In genomic region chr8:122459218-122459900, GRCm38 (mm10) we compare ENCODE assay signal across 9 mouse cellular contexts. TPM values are rescaled to one million over a fixed set of nuclear protein-coding genes. Genes with fewer than 3 reads are reported as not detected.
A peak's percentile ranks its signal among the peaks of the same experiment; 100 is the strongest.
DNase-seq lines count a peak whose midpoint lies in the region; ATAC-seq and TF ChIP-seq lines count a peak whose summit lies in the region.
"Had no signal": no experiment of that assay in that cellular context is flagged by ENCODE, and none has a peak within 500 bp of the region (broad histone marks: within the 10 kb centered on the region; RNA-seq: fewer than 3 reads in every experiment).

No protein-coding gene starts in this region.

- H3K79me2 ChIP-seq in CH12.LX (replicated peaks; ENCODE audit: control insufficient read depth, extremely low read depth, insufficient read depth, poor library complexity, severe bottlenecking) (no peaks in the 10 kb centered on the region), myocyte (ENCODE audit: control insufficient read depth, insufficient read depth) (no peaks in the 10 kb centered on the region)

- H3ac ChIP-seq in myocyte (ENCODE audit: control insufficient read depth, insufficient read length): no peak overlapping the region

- TF ChIP-seq RAD21 in CH12.LX (IDR thresholded peaks at IDR 0.05; ENCODE audit: low read depth, low read length): no peak; the same call in 1 of the 2 replicates

- H3K4me3 ChIP-seq in kidney, embryonic 16.5 days (ENCODE audit: low read length): no peak overlapping the region
- H3K4me3 ChIP-seq in CH12.LX (replicated peaks in 1 of 3; ENCODE audit: low read depth in 2 of 3, low read length in 2 of 3, poor library complexity in 1 of 3) (no peak overlapping the region), myocyte (no peak overlapping the region)
- H3K4me3 ChIP-seq in forebrain, embryonic 16.5 days (replicated peaks; ENCODE audit: low read length): no peak overlapping the region

- no peak for TF ChIP-seq EP300 in CH12.LX (IDR thresholded peaks at IDR 0.05; ENCODE audit: low read length)

- H3K9ac ChIP-seq in kidney, embryonic 16.5 days (replicated peaks; ENCODE audit: low read length): no peak overlapping the region
- H3K9ac ChIP-seq in CH12.LX (ENCODE audit: insufficient read depth, low read depth): no peak overlapping the region
- no peak overlapping the region for H3K9ac ChIP-seq in forebrain, embryonic 16.5 days (replicated peaks; ENCODE audit: low read depth, low read length)

- H3K4me1 ChIP-seq in kidney, embryonic 16.5 days (ENCODE audit: insufficient read depth, low read length): peaks cover 14% of the 10 kb centered on the region
- peaks cover 9 to 48% of the 10 kb centered on the region in 2 experiments for H3K4me1 ChIP-seq in CH12.LX (ENCODE audit: control insufficient read depth in 1 of 2, insufficient read depth in 2 of 2)
- peaks cover 7% of the 10 kb centered on the region for H3K4me1 ChIP-seq in forebrain, embryonic 16.5 days (replicated peaks; ENCODE audit: control insufficient read depth, insufficient read depth, low read length)

- no peak for ATAC-seq in kidney, embryonic 16.5 days (ENCODE audit: low FRiP score, low TSS enrichment)
- ATAC-seq in forebrain, embryonic 16.5 days: no peak

- peak; percentile 10 to 50; a peak in 2 of 4 replicates for TF ChIP-seq CTCF in CH12.LX (conservative IDR thresholded peaks at IDR 0.05 in 1 of 2, IDR thresholded peaks at IDR 0.05 in 1 of 2; ENCODE audit: low read depth in 2 of 2, low read length in 2 of 2)

- H3K27ac ChIP-seq in kidney, embryonic 16.5 days (ENCODE audit: low read length): no peak overlapping the region
- H3K27ac ChIP-seq in CH12.LX (ENCODE audit: insufficient read depth, low read depth): no peak overlapping the region
- H3K27ac ChIP-seq in forebrain, embryonic 16.5 days (ENCODE audit: low read length): no peak overlapping the region

- dilution Hi-C loops in CH12.LX (cut with MboI; ENCODE audit: extremely low pct_ligation_motif_present, extremely low pct_unique_long_range_greater_than_20kb, low sequenced_read_pairs): no loop called here

- TF ChIP-seq POLR2A in CH12.LX (IDR thresholded peaks at IDR 0.05; ENCODE audit: low read depth, low read length): no peak
- TF ChIP-seq POLR2A in myocyte (IDR thresholded peaks at IDR 0.05; ENCODE audit: insufficient read length, low read depth): no peak

- no peaks in the 10 kb centered on the region for H3K36me3 ChIP-seq in kidney, embryonic 16.5 days (ENCODE audit: insufficient read depth, low read length)
- no peaks in the 10 kb centered on the region for H3K36me3 ChIP-seq in CH12.LX (replicated peaks in 1 of 2; ENCODE audit: control insufficient read depth in 1 of 2, insufficient read depth in 1 of 2, low read length in 1 of 2)
- H3K36me3 ChIP-seq in myocyte (ENCODE audit: control insufficient read depth, insufficient read depth): no peaks in the 10 kb centered on the region
- no peaks in the 10 kb centered on the region for H3K36me3 ChIP-seq in forebrain, embryonic 16.5 days (ENCODE audit: control insufficient read depth, insufficient read depth)

- no peaks in the 10 kb centered on the region; the same call in 1 of the 2 replicates for H3K9me3 ChIP-seq in kidney, embryonic 16.5 days (ENCODE audit: low read length)
- peaks cover 3% of the 10 kb centered on the region for H3K9me3 ChIP-seq in CH12.LX (replicated peaks; ENCODE audit: low read length)
- no peaks in the 10 kb centered on the region for H3K9me3 ChIP-seq in forebrain, embryonic 16.5 days (ENCODE audit: control insufficient read depth, low read length)

- in situ Hi-C loops in CH12.LX (cut with MboI; ENCODE audit: low pct_ligation_motif_present, low pct_unique_long_range_greater_than_20kb, low sequenced_read_pairs): no loop called here

- no peak overlapping the region for H3K4me2 ChIP-seq in kidney, embryonic 16.5 days (replicated peaks; ENCODE audit: low read depth, low read length)
- no peak overlapping the region for H3K4me2 ChIP-seq in CH12.LX (ENCODE audit: insufficient read depth, low read depth, poor library complexity, severe bottlenecking)
- H3K4me2 ChIP-seq in myocyte (ENCODE audit: low read depth): peak overlapping the region; percentile 74
- no peak overlapping the region for H3K4me2 ChIP-seq in forebrain, embryonic 16.5 days (ENCODE audit: low read length)

- H3K27me3 ChIP-seq in kidney, embryonic 16.5 days (ENCODE audit: insufficient read depth, low read length): peaks cover 55% of the 10 kb centered on the region
- H3K27me3 ChIP-seq in CH12.LX (replicated peaks) (peaks cover 45% of the 10 kb centered on the region), myocyte (ENCODE audit: control insufficient read depth, insufficient read depth, insufficient read length) (peaks cover under 1% of the 10 kb centered on the region)
- H3K27me3 ChIP-seq in forebrain, embryonic 16.5 days (replicated peaks; ENCODE audit: control insufficient read depth, insufficient read depth, low read length): peaks cover 48% of the 10 kb centered on the region

- peak; percentile 59 to 70 for DNase-seq in cerebellum, postnatal 10 days
- DNase-seq in cerebellum, adult 18-20 months: no peak
- peak; percentile 56 to 58 for DNase-seq in kidney, postnatal 4 days
- DNase-seq in CH12.LX (ENCODE audit: extremely low read depth): no peak
- DNase-seq in urinary bladder, postnatal 36 days (ENCODE audit: low spot score in 2 of 2): no peak

- WGBS in kidney, embryonic 16.5 days: 52% methylated on average over 6 of the region's 6 CpGs
- 61% methylated on average over 6 of the region's 6 CpGs for WGBS in forebrain, embryonic 16.5 days

TF ChIP-seq in CH12.LX, 34 proteins besides CTCF, POLR2A, EP300 and RAD21:
- TF ChIP-seq ZNF384 (IDR thresholded peaks at IDR 0.05; ENCODE audit: low read depth, low read length): peak; percentile 34; the same call in 1 of the 2 replicates
- no peak for TF ChIP-seq MAZ (IDR thresholded peaks at IDR 0.05; ENCODE audit: low read depth, low read length)
- TF ChIP-seq SMC3 (IDR thresholded peaks at IDR 0.05; ENCODE audit: low read depth, low read length): peak; percentile 37; the same call in 1 of the 2 replicates

TF ChIP-seq in myocyte, 11 proteins besides CTCF, POLR2A, EP300 and RAD21:
- no peak for TF ChIP-seq MAX (IDR thresholded peaks at IDR 0.05; ENCODE audit: low read depth)
- TF ChIP-seq E2F4 (IDR thresholded peaks at IDR 0.05; ENCODE audit: insufficient read depth): no peak
- no peak for TF ChIP-seq CEBPB (IDR thresholded peaks at IDR 0.05; ENCODE audit: insufficient read depth, poor library complexity, severe bottlenecking)
- no peak for TF ChIP-seq USF1 (IDR thresholded peaks at IDR 0.05; ENCODE audit: low read depth)
- TF ChIP-seq MYOD1 (IDR thresholded peaks at IDR 0.05; ENCODE audit: control insufficient read depth in 1 of 3, insufficient read length in 2 of 3, low read depth in 2 of 3): no peak
- no peak for TF ChIP-seq TCF3 (IDR thresholded peaks at IDR 0.05; ENCODE audit: insufficient read length, low read depth)
- no peak for TF ChIP-seq REST (IDR thresholded peaks at IDR 0.05; ENCODE audit: insufficient read depth, insufficient read length)
- TF ChIP-seq SRF (IDR thresholded peaks at IDR 0.05; ENCODE audit: control insufficient read depth, insufficient read length, low read depth): no peak
- TF ChIP-seq TCF12 (IDR thresholded peaks at IDR 0.05; ENCODE audit: insufficient read depth, poor library complexity, severe bottlenecking): no peak
- no peak for TF ChIP-seq MYOG (IDR thresholded peaks at IDR 0.05; ENCODE audit: control insufficient read depth in 1 of 3, insufficient read depth in 1 of 3, insufficient read length in 2 of 3, low read depth in 2 of 3)
- no peak for TF ChIP-seq POLR2AphosphoS2 (IDR thresholded peaks at IDR 0.05; ENCODE audit: insufficient read length, low read depth)

RNA-seq across cellular contexts. Expression of gene Snai3, which starts 1.2 kb away (rescaled TPM):
- polyA plus RNA-seq in kidney, embryonic 16.5 days (2015; fragmentation: Nextera tagmentation; extraction: Ambion mirVana): 0.75 and 0.77 TPM in 2 replicates
- 0.47 and 1.0 TPM in 2 replicates for total RNA-seq in CH12.LX (2012; rRNA removed)
- 0.28 and 0.44 TPM in 2 replicates for total RNA-seq in CH12.LX (2014; rRNA removed)
- 0.19 and 0.49 TPM in 2 replicates for polyA plus RNA-seq in CH12.LX (2012; ENCODE audit: insufficient read length, low read depth)
- polyA plus RNA-seq in myocyte (2012; fragmentation: generic; extraction: Trizol): 1.3 TPM
- polyA plus RNA-seq in forebrain, embryonic 16.5 days (2015; fragmentation: Nextera tagmentation; extraction: Ambion mirVana): not detected in 2 replicates
- total RNA-seq: layer of hippocampus, adult 18-20 months had no signal

RNA-seq across cellular contexts. Expression of gene Mvd, which starts 16.1 kb away (rescaled TPM):
- 36.4 and 36.6 TPM in 2 replicates for polyA plus RNA-seq in kidney, embryonic 16.5 days (2015; fragmentation: Nextera tagmentation; extraction: Ambion mirVana)
- total RNA-seq in CH12.LX (2012; rRNA removed) (42.5 and 54.0 TPM in 2 replicates), CH12.LX (2014; rRNA removed) (56.2 and 80.3 TPM in 2 replicates)
- polyA plus RNA-seq in CH12.LX (2012; ENCODE audit: insufficient read length, low read depth) (47.3 and 50.3 TPM in 2 replicates), myocyte (2012; fragmentation: generic; extraction: Trizol) (85.3 TPM)
- 51.0 and 60.0 TPM in 2 replicates for polyA plus RNA-seq in forebrain, embryonic 16.5 days (2015; fragmentation: Nextera tagmentation; extraction: Ambion mirVana)

RNA-seq across cellular contexts. Expression of gene Rnf166, which starts 16.5 kb away (rescaled TPM):
- polyA plus RNA-seq in kidney, embryonic 16.5 days (2015; fragmentation: Nextera tagmentation; extraction: Ambion mirVana): 39.3 and 46.0 TPM in 2 replicates
- 8.5 and 9.1 TPM in 2 replicates for total RNA-seq in CH12.LX (2012; rRNA removed)
- 6.5 and 7.7 TPM in 2 replicates for total RNA-seq in CH12.LX (2014; rRNA removed)
- 12.9 and 13.0 TPM in 2 replicates for polyA plus RNA-seq in CH12.LX (2012; ENCODE audit: insufficient read length, low read depth)
- 36.3 TPM for polyA plus RNA-seq in myocyte (2012; fragmentation: generic; extraction: Trizol)
- polyA plus RNA-seq in forebrain, embryonic 16.5 days (2015; fragmentation: Nextera tagmentation; extraction: Ambion mirVana): 39.6 and 41.8 TPM in 2 replicates

RNA-seq across cellular contexts. Expression of gene Ctu2, which starts 16.6 kb away (rescaled TPM):
- polyA plus RNA-seq in kidney, embryonic 16.5 days (2015; fragmentation: Nextera tagmentation; extraction: Ambion mirVana): 46.5 and 48.0 TPM in 2 replicates
- total RNA-seq in CH12.LX (2012; rRNA removed): 40.4 and 55.7 TPM in 2 replicates
- total RNA-seq in CH12.LX (2014; rRNA removed): 23.8 and 27.9 TPM in 2 replicates
- polyA plus RNA-seq in CH12.LX (2012; ENCODE audit: insufficient read length, low read depth): 63.1 and 80.6 TPM in 2 replicates
- polyA plus RNA-seq in myocyte (2012; fragmentation: generic; extraction: Trizol): 31.5 TPM
- 72.5 and 87.3 TPM in 2 replicates for polyA plus RNA-seq in forebrain, embryonic 16.5 days (2015; fragmentation: Nextera tagmentation; extraction: Ambion mirVana)

RNA-seq across cellular contexts. Expression of gene Cyba, which starts 26.6 kb away (rescaled TPM):
- 385 and 421 TPM in 2 replicates for polyA plus RNA-seq in kidney, embryonic 16.5 days (2015; fragmentation: Nextera tagmentation; extraction: Ambion mirVana)
- total RNA-seq in CH12.LX (2012; rRNA removed) (978 and 1,119 TPM in 2 replicates), CH12.LX (2014; rRNA removed) (450 and 466 TPM in 2 replicates)
- polyA plus RNA-seq in CH12.LX (2012; ENCODE audit: insufficient read length, low read depth) (848 and 1,050 TPM in 2 replicates), myocyte (2012; fragmentation: generic; extraction: Trizol) (not detected)
- 25.1 and 30.5 TPM in 2 replicates for polyA plus RNA-seq in forebrain, embryonic 16.5 days (2015; fragmentation: Nextera tagmentation; extraction: Ambion mirVana)

Comparison
In these comparisons a context has a peak if more than half of its experiments do, and no peak if none do; other contexts are left out.
1. DNase-seq: peak in cerebellum, postnatal 10 days (2 of 2) and kidney, postnatal 4 days (2 of 2); none in cerebellum, adult 18-20 months (0 of 2), CH12.LX (single experiment) and urinary bladder, postnatal 36 days (0 of 2).